Mouse (Mus musculus) hindbrain, embryonic 15.5 days (tissue): ENCODE results near the gene Aadacl2. TPM values are rescaled to one million over a fixed set of nuclear protein-coding genes. Genes with fewer than 3 reads are reported as not detected.

ENCODE experiments used
- ATAC-seq: fragments of 200-750 bp; cut with Nextera tagmentation; 2 replicates; pipeline ENCODE4 v1.8.0; 2017; ENCODE audit warnings: low read depth, moderate number of reproducible peaks, moderate TSS enrichment; ENCODE audit not compliant: low FRiP score
- H3K27ac ChIP-seq: fragments of 300-500 bp; sonication (generic); replicated peaks from 2 replicates; pipeline ENCODE4 v1.5.1; 2015; ENCODE audit warnings: mild to moderate bottlenecking, inconsistent platforms
- H3K27me3 ChIP-seq: fragments of 300-500 bp; sonication (generic); 2 replicates; pipeline ENCODE4 v1.6.1; 2015; ENCODE audit warnings: control low read depth, inconsistent platforms
- H3K36me3 ChIP-seq: fragments of 300-500 bp; sonication (generic); 2 replicates; pipeline ENCODE4 v1.6.1; 2015; ENCODE audit warnings: control low read depth, inconsistent platforms
- H3K4me1 ChIP-seq: fragments of 300-500 bp; sonication (generic); replicated peaks from 2 replicates; pipeline ENCODE4 v1.6.1; 2015; ENCODE audit warnings: control low read depth, inconsistent platforms
- H3K4me2 ChIP-seq: fragments of 300-500 bp; sonication (generic); 2 replicates; pipeline ENCODE4 v1.6.1; 2015; ENCODE audit warnings: moderate library complexity, mild to moderate bottlenecking, inconsistent platforms
- H3K4me3 ChIP-seq: fragments of 300-500 bp; sonication (generic); 2 replicates; pipeline ENCODE4 v1.5.1; 2015; ENCODE audit warnings: mild to moderate bottlenecking, inconsistent platforms
- H3K9ac ChIP-seq: fragments of 300-500 bp; sonication (generic); 2 replicates; pipeline ENCODE4 v1.6.1; 2015; ENCODE audit warnings: inconsistent platforms
- H3K9me3 ChIP-seq: fragments of 300-500 bp; sonication (generic); 2 replicates; pipeline ENCODE4 v1.6.1; 2016; ENCODE audit warnings: control low read depth, inconsistent platforms
- WGBS: fragments of 180-500 bp; shearing (Covaris S2); methylation state at CpG from one replicate; pipeline ENCODE4 v1.1.7; 2015; 5-methylcytosine and 5-hydroxymethylcytosine counted together
- polyA plus RNA-seq: library from polyadenylated mRNA; unstranded; fragments of >200 nt; fragmentation: Nextera tagmentation; extraction: Ambion mirVana; gene quantifications from 2 replicates; pipeline ENCODE4 v1.2.1, GENCODE M21; 2015

Aadacl2 gene
- polyA plus RNA-seq: not detected in 2 replicates

GRCm38 (mm10) chr3:60006443-60006842, at the start of gene Aadacl2:
Aadacl2 (plus strand) TSS chr3:60006743.
- no peak within 1 kb of the TSS for H3K9ac ChIP-seq
- 84% methylated on average over 1 of the region's 1 CpGs for WGBS
- H3K27me3 ChIP-seq: no peaks in the 10 kb centered on the region
- H3K9me3 ChIP-seq: no peaks in the 10 kb centered on the region
- no peak within 1 kb of the TSS for H3K4me3 ChIP-seq
- H3K27ac ChIP-seq: no peak within 1 kb of the TSS
- no peak within 1 kb of the TSS for H3K4me2 ChIP-seq
- no peaks in the 10 kb centered on the region for H3K4me1 ChIP-seq
- H3K36me3 ChIP-seq: no peaks in the 10 kb centered on the region
- no peak for ATAC-seq

- H3K9me3 ChIP-seq: no peaks in the 10 kb centered on the region
- 80% methylated on average over 5 of the region's 5 CpGs for WGBS
- ATAC-seq: no peak
- no peak overlapping the region for H3K27ac ChIP-seq
- no peaks in the 10 kb centered on the region for H3K27me3 ChIP-seq
- no peaks in the 10 kb centered on the region for H3K36me3 ChIP-seq
- H3K4me1 ChIP-seq: no peaks in the 10 kb centered on the region
- no peak overlapping the region for H3K4me2 ChIP-seq
- H3K4me3 ChIP-seq: no peak overlapping the region
- no peak overlapping the region for H3K9ac ChIP-seq
Measured at GRCm38 (mm10) chr3:59970891-59971290, 35.7 kb upstream of the Aadacl2 start.

GRCm38 (mm10) chr3:59974591-59974990, 32.0 kb upstream of the Aadacl2 start:
- Histone ChIP-seq H3K4me1 (no peaks in the 10 kb centered on the region), H3K36me3 (no peaks in the 10 kb centered on the region), H3K27ac (no peak overlapping the region), H3K4me2 (no peak overlapping the region), H3K9me3 (no peaks in the 10 kb centered on the region), H3K4me3 (no peak overlapping the region), H3K9ac (no peak overlapping the region), H3K27me3 (no peaks in the 10 kb centered on the region)
- ATAC-seq: no peak

- no peak overlapping the region for H3K27ac ChIP-seq
- H3K9me3 ChIP-seq: no peaks in the 10 kb centered on the region
- no peak overlapping the region for H3K4me3 ChIP-seq
- no peaks in the 10 kb centered on the region for H3K36me3 ChIP-seq
- H3K4me2 ChIP-seq: no peak overlapping the region
- no peaks in the 10 kb centered on the region for H3K4me1 ChIP-seq
- no peak for ATAC-seq
- H3K9ac ChIP-seq: no peak overlapping the region
- H3K27me3 ChIP-seq: no peaks in the 10 kb centered on the region
Measured at GRCm38 (mm10) chr3:60003622-60004021, 2.9 kb upstream of the Aadacl2 start.

GRCm38 (mm10) chr3:60025417-60025816, 18.9 kb downstream of the Aadacl2 start, which contains the start of gene Aadac:
Aadac (plus strand) TSS chr3:60025717.
- Histone ChIP-seq H3K9me3 (no peaks in the 10 kb centered on the region), H3K27me3 (no peaks in the 10 kb centered on the region), H3K36me3 (no peaks in the 10 kb centered on the region), H3K9ac (no peak within 1 kb of the TSS), H3K4me1 (no peaks in the 10 kb centered on the region), H3K4me2 (no peak within 1 kb of the TSS), H3K27ac (no peak within 1 kb of the TSS), H3K4me3 (no peak within 1 kb of the TSS)
- ATAC-seq: no peak
- 80% methylated on average over 1 of the region's 1 CpGs for WGBS

GRCm38 (mm10) chr3:60031511-60031910, 25.0 kb downstream of the Aadacl2 start:
- no peak overlapping the region for H3K4me3 ChIP-seq
- H3K36me3 ChIP-seq: no peaks in the 10 kb centered on the region
- ATAC-seq: no peak
- no peaks in the 10 kb centered on the region for H3K9me3 ChIP-seq
- WGBS: 90% methylated on average over 4 of the region's 4 CpGs
- H3K4me2 ChIP-seq: no peak overlapping the region
- H3K27me3 ChIP-seq: no peaks in the 10 kb centered on the region
- no peak overlapping the region for H3K27ac ChIP-seq
- H3K9ac ChIP-seq: no peak overlapping the region
- no peaks in the 10 kb centered on the region for H3K4me1 ChIP-seq

- 82% methylated on average over 3 of the region's 3 CpGs for WGBS
- H3K9me3 ChIP-seq: no peaks in the 10 kb centered on the region
- no peaks in the 10 kb centered on the region for H3K27me3 ChIP-seq
- H3K4me3 ChIP-seq: no peak overlapping the region
- H3K9ac ChIP-seq: no peak overlapping the region
- H3K27ac ChIP-seq: no peak overlapping the region
- H3K36me3 ChIP-seq: no peaks in the 10 kb centered on the region
- no peaks in the 10 kb centered on the region for H3K4me1 ChIP-seq
- ATAC-seq: no peak
- no peak overlapping the region for H3K4me2 ChIP-seq
Measured at GRCm38 (mm10) chr3:60046221-60046913, 39.8 kb downstream of the Aadacl2 start.

GRCm38 (mm10) chr3:60053231-60053927, 46.8 kb downstream of the Aadacl2 start:
- Histone ChIP-seq H3K27me3 (no peaks in the 10 kb centered on the region), H3K4me2 (no peak overlapping the region), H3K4me3 (no peak overlapping the region), H3K36me3 (no peaks in the 10 kb centered on the region), H3K9me3 (no peaks in the 10 kb centered on the region), H3K27ac (no peak overlapping the region), H3K9ac (no peak overlapping the region), H3K4me1 (no peaks in the 10 kb centered on the region)
- no peak for ATAC-seq
- 86% methylated on average over 3 of the region's 3 CpGs for WGBS

GRCm38 (mm10) chr3:60053931-60054330, 47.4 kb downstream of the Aadacl2 start:
- 95% methylated on average over 2 of the region's 2 CpGs for WGBS
- H3K9ac ChIP-seq: no peak overlapping the region
- H3K27me3 ChIP-seq: no peaks in the 10 kb centered on the region
- no peak overlapping the region for H3K4me3 ChIP-seq
- H3K4me2 ChIP-seq: no peak overlapping the region
- no peaks in the 10 kb centered on the region for H3K9me3 ChIP-seq
- no peaks in the 10 kb centered on the region for H3K4me1 ChIP-seq
- no peak overlapping the region for H3K27ac ChIP-seq
- H3K36me3 ChIP-seq: no peaks in the 10 kb centered on the region
- ATAC-seq: no peak

- no peak for ATAC-seq
Measured at GRCm38 (mm10) chr3:60056451-60056850, 49.9 kb downstream of the Aadacl2 start.

GRCm38 (mm10) chr3:60057070-60057808, 50.7 kb downstream of the Aadacl2 start:
- Histone ChIP-seq H3K4me3 (no peak overlapping the region), H3K4me1 (no peaks in the 10 kb centered on the region), H3K36me3 (no peaks in the 10 kb centered on the region), H3K27me3 (no peaks in the 10 kb centered on the region), H3K4me2 (no peak overlapping the region), H3K9ac (no peak overlapping the region), H3K27ac (no peak overlapping the region), H3K9me3 (no peaks in the 10 kb centered on the region)
- ATAC-seq: no peak
- WGBS: 92% methylated on average over 2 of the region's 2 CpGs

More at GRCm38 (mm10) chr3:60056451-60056850, 49.9 kb downstream of the Aadacl2 start:
- WGBS: 39% methylated on average over 3 of the region's 3 CpGs
- Histone ChIP-seq H3K4me2 (no peak overlapping the region), H3K27ac (no peak overlapping the region), H3K36me3 (no peaks in the 10 kb centered on the region), H3K27me3 (no peaks in the 10 kb centered on the region), H3K4me3 (no peak overlapping the region), H3K9me3 (no peaks in the 10 kb centered on the region), H3K9ac (no peak overlapping the region), H3K4me1 (no peaks in the 10 kb centered on the region)

- Histone ChIP-seq H3K4me1 (no peaks in the 10 kb centered on the region), H3K9me3 (no peaks in the 10 kb centered on the region), H3K4me2 (no peak overlapping the region), H3K27ac (no peak overlapping the region), H3K4me3 (no peak overlapping the region), H3K27me3 (no peaks in the 10 kb centered on the region), H3K9ac (no peak overlapping the region), H3K36me3 (no peaks in the 10 kb centered on the region)
- no peak for ATAC-seq
- WGBS: 75% methylated on average over 1 of the region's 1 CpGs
Measured at GRCm38 (mm10) chr3:60057809-60058082, 51.2 kb downstream of the Aadacl2 start.
